Mouse (Mus musculus) left cerebral cortex, adult 18-20 months (tissue): ENCODE results near the gene Bpifb9b. TPM values are rescaled to one million over a fixed set of nuclear protein-coding genes. Genes with fewer than 3 reads are reported as not detected.
"Not testable (repeated sequence)": the region's sequence is repeated elsewhere in the genome, so short reads cannot be mapped to it uniquely, and the experiment has no call there.

Experiments used
- DNase-seq, 2 experiments: peaks; one replicate each; pipeline ENCODE4 v3.0.0; 2021 to 2022; ENCODE audit warnings: low spot score in 2 of 2, mixed read lengths in 1 of 2
- long read RNA-seq, 2 experiments: library from polyadenylated mRNA; stranded (forward); transcript quantifications; one replicate each; pipeline ENCODE4 v2.0.0; 2021
- total RNA-seq, 2 experiments: library from RNA; stranded (reverse); gene quantifications; 2 replicates each; pipeline ENCODE4 v1.2.3; 2021

Gene Bpifb9b
- total RNA-seq: not detected
- long read RNA-seq, experiment 1: 0 reads
- long read RNA-seq, experiment 2: 0 reads

GRCm38 (mm10) chr2:154306927-154307326, at the start of gene Bpifb9b:
TSS of gene Bpifb9b (plus strand) at chr2:154307227.
- DNase-seq: not testable (repeated sequence)

- DNase-seq: not testable (repeated sequence)
Measured at GRCm38 (mm10) chr2:154257554-154257953, 49.5 kb upstream of the Bpifb9b start, which contains the start of gene Bpifb9a. TSS of gene Bpifb9a (plus strand) at chr2:154257854.

- DNase-seq: not testable (repeated sequence)
Measured at GRCm38 (mm10) chr2:154264397-154264796, 42.6 kb upstream of the Bpifb9b start.

- DNase-seq: not testable (repeated sequence)
Measured at GRCm38 (mm10) chr2:154291866-154292265, 15.2 kb upstream of the Bpifb9b start.

- no peak for DNase-seq
Measured at GRCm38 (mm10) chr2:154292833-154293232, 14.2 kb upstream of the Bpifb9b start.

GRCm38 (mm10) chr2:154294746-154295145, 12.3 kb upstream of the Bpifb9b start:
- peak; percentile 26 to 50 for DNase-seq

GRCm38 (mm10) chr2:154300496-154300895, 6.5 kb upstream of the Bpifb9b start:
- DNase-seq: peak; percentile 63 to 73

- no peak for DNase-seq
Measured at GRCm38 (mm10) chr2:154301763-154302162, 5.3 kb upstream of the Bpifb9b start.

GRCm38 (mm10) chr2:154304604-154305003, 2.4 kb upstream of the Bpifb9b start:
- not testable (repeated sequence) for DNase-seq

GRCm38 (mm10) chr2:154313771-154314170, 6.7 kb downstream of the Bpifb9b start:
- DNase-seq: not testable (repeated sequence)

- no peak for DNase-seq
Measured at GRCm38 (mm10) chr2:154326852-154327251, 19.8 kb downstream of the Bpifb9b start.

GRCm38 (mm10) chr2:154335572-154335971, 28.5 kb downstream of the Bpifb9b start:
- no peak for DNase-seq

GRCm38 (mm10) chr2:154338161-154338560, 31.1 kb downstream of the Bpifb9b start:
- no peak for DNase-seq

GRCm38 (mm10) chr2:154339356-154339755, 32.3 kb downstream of the Bpifb9b start:
- DNase-seq: no peak

GRCm38 (mm10) chr2:154348152-154348551, 41.1 kb downstream of the Bpifb9b start:
- no peak for DNase-seq

GRCm38 (mm10) chr2:154354000-154354425, 47.0 kb downstream of the Bpifb9b start:
- DNase-seq: not testable (repeated sequence)

GRCm38 (mm10) chr2:154367510-154367909, 60.5 kb downstream of the Bpifb9b start:
- no peak for DNase-seq

Other genes starting within 250 kb of the Bpifb9b start
- not detected for gene Bpifa3, start 176.9 kb upstream of the Bpifb9b start, total RNA-seq
- not detected for gene Bpifa1, start 164.3 kb upstream of the Bpifb9b start, total RNA-seq
- not detected for gene Bpifa5, start 144.6 kb upstream of the Bpifb9b start, total RNA-seq
- gene Bpifb1, start 116.4 kb upstream of the Bpifb9b start, total RNA-seq: under 1 TPM in 1 of 2 experiments, not detected in 1; 0.21 TPM
- gene Bpifb5, start 83.5 kb upstream of the Bpifb9b start, total RNA-seq: not detected
- not detected for gene Bpifb9a, start 49.4 kb upstream of the Bpifb9b start, total RNA-seq
- gene Cdk5rap1, start 65.8 kb downstream of the Bpifb9b start, total RNA-seq: 10 to 100 TPM; 13.7 to 17.8 TPM
- 10 to 100 TPM; 34.4 to 36.6 TPM for gene Snta1, start 100.9 kb downstream of the Bpifb9b start, total RNA-seq
- 10 to 100 TPM; 46.1 to 57.0 TPM for gene Cbfa2t2, start 129.3 kb downstream of the Bpifb9b start, total RNA-seq
- gene 1700003F12Rik, start 239.9 kb downstream of the Bpifb9b start, total RNA-seq: under 1 TPM; 0.68 to 0.74 TPM
- gene Actl10, start 244.5 kb downstream of the Bpifb9b start, total RNA-seq: not detected